Mouse (Mus musculus) lung, postnatal 4 days (tissue): ENCODE data around the gene Galr2.

Source experiments
- DNase-seq, 2 experiments: peaks; one replicate each; pipeline ENCODE4 v3.0.0; 2021

The Galr2 gene

DNA sequence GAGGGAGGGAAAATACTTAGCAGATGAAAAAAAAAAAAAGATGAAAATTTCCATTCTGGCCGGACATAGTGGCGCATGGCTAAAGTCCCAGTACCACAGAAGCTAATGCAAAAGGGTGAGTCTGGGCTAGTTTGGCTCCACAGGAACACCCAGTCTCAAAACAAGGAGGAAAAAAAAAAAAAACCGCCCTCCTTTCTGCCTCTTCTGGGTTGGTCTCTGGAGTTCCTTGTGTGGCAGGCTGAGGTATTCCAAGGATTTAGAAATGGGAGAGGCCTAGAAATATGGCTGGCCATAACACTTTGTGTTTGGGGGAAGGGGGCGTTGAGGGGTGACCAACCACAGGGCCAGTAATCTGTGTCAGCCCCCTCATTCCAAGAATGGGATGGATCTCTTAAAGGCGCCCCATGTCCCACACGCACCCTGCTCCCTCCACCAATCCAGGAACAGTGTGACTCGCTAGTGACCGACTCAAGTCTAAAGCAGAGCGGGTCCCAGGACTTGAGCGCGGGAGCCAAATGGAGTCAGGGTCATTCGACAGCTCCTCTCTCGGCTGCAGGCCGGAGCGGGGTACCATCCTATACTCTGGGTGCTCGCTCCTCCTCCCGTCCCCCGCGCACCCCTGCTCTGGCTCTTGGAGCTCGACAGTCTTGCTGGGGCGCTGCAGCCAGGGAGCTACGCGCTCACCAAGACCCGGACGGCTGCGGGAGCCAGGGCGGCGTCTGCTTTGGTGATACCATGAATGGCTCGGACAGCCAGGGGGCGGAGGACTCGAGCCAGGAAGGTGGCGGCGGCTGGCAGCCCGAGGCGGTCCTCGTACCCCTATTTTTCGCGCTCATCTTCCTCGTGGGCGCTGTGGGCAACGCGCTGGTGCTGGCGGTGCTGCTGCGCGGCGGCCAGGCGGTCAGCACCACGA, at the start of gene Galr2:
TSS of gene Galr2 (plus strand) at position 189 of the 913 bp plus-strand sequence.
- DNase-seq: no peak

DNA sequence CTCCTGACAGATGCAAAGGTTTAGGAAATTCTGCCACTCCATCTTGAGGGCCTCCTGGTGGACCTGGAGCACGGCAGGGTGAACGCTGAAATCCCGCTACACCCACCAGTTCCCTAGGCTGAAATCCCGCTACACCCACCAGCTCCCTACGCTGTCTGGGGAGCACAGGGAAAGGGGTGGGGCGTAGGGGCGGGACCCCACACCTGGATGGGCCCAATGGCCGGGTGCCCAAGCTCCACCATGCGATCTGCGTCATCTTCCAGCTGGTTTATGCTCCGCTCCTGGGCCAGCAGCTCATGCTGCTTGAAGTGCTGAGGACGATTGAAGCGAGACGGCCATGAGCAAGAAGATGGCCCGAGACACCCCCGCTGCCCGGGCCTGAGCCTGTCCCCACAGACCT, 48.3 kb upstream of the Galr2 start:
- DNase-seq: no peak

DNA sequence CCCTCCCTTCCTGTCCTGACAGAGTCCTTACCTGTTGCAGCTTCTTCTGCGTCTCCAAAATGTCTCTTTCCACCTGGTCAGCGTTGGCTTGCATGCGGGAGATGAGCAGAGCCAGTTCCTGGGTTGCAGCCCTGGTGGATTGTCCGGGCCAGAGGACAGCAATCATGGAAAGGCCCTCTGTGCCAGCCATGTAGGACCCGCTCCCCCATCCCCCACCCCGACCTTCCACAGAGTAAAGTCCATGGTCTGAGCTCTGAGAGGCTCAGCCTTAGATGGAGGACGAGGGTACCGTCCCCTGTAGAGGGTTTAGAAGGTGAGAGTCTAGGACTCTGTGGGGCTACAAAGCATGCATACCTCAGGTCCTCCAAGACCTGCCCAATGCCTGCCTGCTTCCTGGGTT, 45.8 kb upstream of the Galr2 start:
- no peak for DNase-seq

GRCm38 (mm10) chr11:116237742-116238395, 42.9 kb upstream of the Galr2 start, which contains the start of gene Evpl:
Evpl (minus strand) TSS chr11:116238077.
- DNase-seq: peak; percentile 84 to 94

GRCm38 (mm10) chr11:116239797-116240196, 40.9 kb upstream of the Galr2 start:
- peak in 1 of 2 experiments; percentile 50 for DNase-seq

DNA sequence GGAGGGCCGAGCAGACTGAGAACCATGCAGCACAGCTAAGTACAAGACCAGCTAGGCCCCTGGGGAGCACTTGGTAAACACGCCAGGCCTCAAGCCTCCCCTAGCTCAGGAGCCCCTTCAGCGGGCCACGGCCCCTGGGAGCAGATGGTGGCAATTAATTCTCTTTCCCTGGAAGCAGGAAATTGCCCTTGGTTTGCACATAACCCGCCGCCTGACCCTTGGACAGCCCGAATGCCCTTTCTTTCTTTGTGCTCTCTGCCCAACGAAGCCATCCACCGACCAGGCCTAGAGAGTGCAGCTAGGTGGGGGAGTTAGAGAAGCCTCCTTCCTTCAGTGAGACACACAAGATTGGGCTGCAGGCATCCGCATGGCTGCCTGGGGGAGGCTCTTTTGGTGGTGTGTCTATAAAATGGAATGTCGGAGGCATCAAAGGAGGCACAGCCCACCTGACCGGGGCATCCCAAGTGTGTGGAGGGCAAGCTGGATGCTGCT, 38.9 kb upstream of the Galr2 start:
- DNase-seq: no peak

- no peak for DNase-seq
Measured at GRCm38 (mm10) chr11:116244580-116244979, 36.2 kb upstream of the Galr2 start.

DNA sequence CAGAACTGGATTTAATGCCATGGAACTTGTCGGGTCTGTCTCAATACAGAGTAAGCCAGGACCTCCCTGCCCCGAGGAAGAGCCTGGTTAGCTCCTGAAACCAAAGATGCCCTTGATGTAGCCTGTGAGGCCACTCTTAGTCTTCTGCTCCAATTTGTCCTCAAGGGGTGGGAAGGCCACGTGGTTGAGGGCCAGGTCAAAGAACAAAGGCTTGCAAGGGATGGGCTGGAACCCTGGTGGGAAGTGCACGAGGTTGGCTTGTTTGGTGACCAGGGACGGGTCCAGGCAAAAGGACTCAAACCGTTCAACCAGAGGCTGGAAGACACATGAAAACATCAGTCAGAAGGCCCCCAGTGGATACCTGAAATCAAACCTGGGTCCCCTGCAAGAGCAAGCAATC, 35.1 kb upstream of the Galr2 start:
- no peak for DNase-seq

GRCm38 (mm10) chr11:116247502-116248222, 33.1 kb upstream of the Galr2 start:
- peak; percentile 30 to 56 for DNase-seq

GRCm38 (mm10) chr11:116250898-116251297, 29.8 kb upstream of the Galr2 start:
- DNase-seq: no peak

GRCm38 (mm10) chr11:116253076-116253600, 27.6 kb upstream of the Galr2 start:
- no peak for DNase-seq

DNA sequence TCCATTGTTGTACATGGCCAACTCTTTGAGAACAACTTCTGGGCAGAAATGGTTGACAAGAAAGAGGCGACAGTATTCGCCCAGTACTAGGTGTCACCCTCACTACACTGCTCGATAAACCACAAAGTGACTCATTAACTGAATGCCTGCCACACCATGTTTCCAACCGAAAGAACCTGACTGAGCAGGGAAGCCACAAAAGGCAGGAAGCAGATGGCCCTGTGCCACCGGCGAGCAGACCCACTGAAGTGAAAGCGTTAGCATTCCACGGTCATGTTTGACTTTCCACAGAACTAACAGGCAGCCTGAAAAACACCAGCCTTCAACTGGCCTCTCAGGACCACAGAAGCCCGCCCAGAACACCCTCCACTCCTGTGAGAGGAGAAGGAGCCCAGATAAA, 26.1 kb upstream of the Galr2 start:
- DNase-seq: peak; percentile 59 to 82

- no peak for DNase-seq
Measured at GRCm38 (mm10) chr11:116255090-116255981, 25.4 kb upstream of the Galr2 start.

GRCm38 (mm10) chr11:116255982-116256675, 24.6 kb upstream of the Galr2 start:
- DNase-seq: no peak

GRCm38 (mm10) chr11:116259461-116259860, 21.3 kb upstream of the Galr2 start:
- DNase-seq: no peak

DNA sequence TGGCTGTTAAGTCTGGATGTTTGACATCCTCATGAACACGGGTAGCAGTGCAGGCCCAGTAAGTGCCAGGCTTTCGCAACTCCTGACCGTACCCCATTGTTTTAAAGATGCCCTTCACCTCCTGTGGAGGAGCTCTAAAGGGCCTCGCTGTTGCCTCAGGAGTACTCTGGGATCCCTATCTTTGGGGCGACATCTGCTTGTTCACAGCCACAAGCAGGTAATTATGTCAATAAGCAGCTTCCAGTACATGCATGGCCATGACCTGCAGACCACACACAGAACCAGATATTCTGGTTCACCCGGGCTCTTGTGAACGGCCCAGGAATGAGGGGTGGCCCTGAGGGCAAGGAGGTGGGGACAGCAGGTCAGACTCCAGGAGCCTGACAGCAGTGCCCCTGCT, 20.5 kb upstream of the Galr2 start:
- DNase-seq: peak; percentile 71 to 87

- no peak for DNase-seq
Measured at GRCm38 (mm10) chr11:116265352-116265751, 15.4 kb upstream of the Galr2 start.

- DNase-seq: no peak
Measured at GRCm38 (mm10) chr11:116265850-116266249, 14.9 kb upstream of the Galr2 start.

DNA sequence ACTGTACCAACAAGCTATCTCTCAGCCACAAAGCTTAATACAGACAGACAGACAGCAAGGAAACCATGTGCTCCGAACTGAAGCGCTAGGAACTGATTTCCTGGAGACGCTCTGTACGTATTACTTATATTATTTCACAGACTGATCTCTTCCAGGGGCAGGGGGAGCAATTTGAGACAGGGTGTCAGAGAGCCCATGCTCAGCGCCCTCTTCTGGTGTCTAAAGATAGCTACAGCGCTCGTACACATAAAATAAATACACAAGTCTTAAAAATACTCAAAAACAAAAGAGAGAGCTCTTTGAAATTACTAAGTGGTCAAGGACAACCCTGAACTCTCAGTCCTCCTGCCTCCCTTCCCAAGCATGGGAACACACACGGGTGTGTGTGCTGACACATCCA, 13.1 kb upstream of the Galr2 start:
- no peak for DNase-seq

- DNase-seq: no peak
Measured at GRCm38 (mm10) chr11:116268313-116268712, 12.4 kb upstream of the Galr2 start.

- no peak for DNase-seq
Measured at GRCm38 (mm10) chr11:116269560-116269959, 11.2 kb upstream of the Galr2 start.
